Mouse (Mus musculus) mesoderm, embryonic 11.5 days (tissue): ENCODE measurements around the gene Gm20388.

Source experiments
- DNase-seq: peaks from one replicate; pipeline ENCODE4 v3.0.0-alpha.2; 2012; ENCODE audit warnings: low read depth, low spot score

Gene Gm20388

GRCm38 (mm10) chr8:121731471-121732333 lies 1821.1 kb downstream of the Gm20388 start:
- no peak for DNase-seq

GRCm38 (mm10) chr8:121732334-121732665 lies 1821.7 kb downstream of the Gm20388 start:
- no peak for DNase-seq

GRCm38 (mm10) chr8:121734262-121734661 lies 1823.6 kb downstream of the Gm20388 start:
- DNase-seq, result no peak

- peak; percentile 90 for DNase-seq
Measured at GRCm38 (mm10) chr8:121736236-121736635, 1825.6 kb downstream of the Gm20388 start.

- no peak for DNase-seq
Measured at GRCm38 (mm10) chr8:121740721-121741120, 1830.1 kb downstream of the Gm20388 start.

- no peak for DNase-seq
Measured at GRCm38 (mm10) chr8:121749501-121749900, 1838.9 kb downstream of the Gm20388 start.

GRCm38 (mm10) chr8:121750512-121750911 lies 1839.9 kb downstream of the Gm20388 start:
- DNase-seq, result no peak

GRCm38 (mm10) chr8:121751407-121751806 lies 1840.8 kb downstream of the Gm20388 start:
- DNase-seq, result peak; percentile 84

GRCm38 (mm10) chr8:121758470-121758869 lies 1847.8 kb downstream of the Gm20388 start:
- DNase-seq, result no peak

- no peak for DNase-seq
Measured at GRCm38 (mm10) chr8:121760484-121760883, 1849.8 kb downstream of the Gm20388 start.

- DNase-seq, result peak; percentile 86
Measured at GRCm38 (mm10) chr8:121761480-121761879, 1850.8 kb downstream of the Gm20388 start.

- no peak for DNase-seq
Measured at GRCm38 (mm10) chr8:121762999-121763699, 1852.5 kb downstream of the Gm20388 start.

- DNase-seq, result peak; percentile 25
Measured at GRCm38 (mm10) chr8:121763700-121764013, 1853.0 kb downstream of the Gm20388 start.

- no peak for DNase-seq
Measured at GRCm38 (mm10) chr8:121765594-121766138, 1855.0 kb downstream of the Gm20388 start.

GRCm38 (mm10) chr8:121769095-121769494 lies 1858.5 kb downstream of the Gm20388 start:
- no peak for DNase-seq

- no peak for DNase-seq
Measured at GRCm38 (mm10) chr8:121769621-121770020, 1859.0 kb downstream of the Gm20388 start.

GRCm38 (mm10) chr8:121770845-121771752 lies 1860.5 kb downstream of the Gm20388 start:
- peak; percentile 60 for DNase-seq

GRCm38 (mm10) chr8:121773876-121774275 lies 1863.2 kb downstream of the Gm20388 start:
- DNase-seq, result no peak

- no peak for DNase-seq
Measured at GRCm38 (mm10) chr8:121782493-121782892, 1871.9 kb downstream of the Gm20388 start.

GRCm38 (mm10) chr8:121786542-121786941 lies 1875.9 kb downstream of the Gm20388 start:
- DNase-seq, result no peak

GRCm38 (mm10) chr8:121788786-121789185 lies 1878.1 kb downstream of the Gm20388 start:
- no peak for DNase-seq

GRCm38 (mm10) chr8:121792159-121792558 lies 1881.5 kb downstream of the Gm20388 start:
- DNase-seq, result no peak
